Mouse (Mus musculus): Measurements from ENCODE around the gene Megf9. TPM values are rescaled to one million over a fixed set of nuclear protein-coding genes. Genes with fewer than 3 reads are reported as not detected.

Gene Megf9
- polyA plus RNA-seq (2012; rRNA removed) = 8.9 and 9.8 TPM in 2 replicates

- H3K27me3 ChIP-seq (replicated peaks; ENCODE audit: control insufficient read depth, insufficient read depth, low read length) = no peaks in the 10 kb centered on the region
- peak within 1 kb of the TSS; percentile 70 for H3K4me3 ChIP-seq (ENCODE audit: insufficient read depth, low read depth, low read length)
- H3K27ac ChIP-seq (ENCODE audit: insufficient read depth, low read depth, low read length) = peak within 1 kb of the TSS; percentile 54
- no peaks in the 10 kb centered on the region; the same call in 1 of the 2 replicates for H3K4me1 ChIP-seq (ENCODE audit: control insufficient read depth, insufficient read depth, low read length)
- WGBS = under 1% methylated on average over 45 of the region's 46 CpGs
- H3K36me3 ChIP-seq (ENCODE audit: control insufficient read depth, insufficient read depth, low read length) = no peaks in the 10 kb centered on the region
- TF ChIP-seq POLR2A (IDR thresholded peaks at IDR 0.05; ENCODE audit: low read depth, low read length) (peak; percentile 18), CTCF (conservative IDR thresholded peaks at IDR 0.05; ENCODE audit: insufficient read depth, insufficient read length, low read depth, low read length) (no peak)
- peak; percentile 99 for DNase-seq
Measured at GRCm38 (mm10) chr4:70534891-70535269, at the start of gene Megf9. TSS of gene Megf9 (minus strand) at chr4:70534995.

DNA sequence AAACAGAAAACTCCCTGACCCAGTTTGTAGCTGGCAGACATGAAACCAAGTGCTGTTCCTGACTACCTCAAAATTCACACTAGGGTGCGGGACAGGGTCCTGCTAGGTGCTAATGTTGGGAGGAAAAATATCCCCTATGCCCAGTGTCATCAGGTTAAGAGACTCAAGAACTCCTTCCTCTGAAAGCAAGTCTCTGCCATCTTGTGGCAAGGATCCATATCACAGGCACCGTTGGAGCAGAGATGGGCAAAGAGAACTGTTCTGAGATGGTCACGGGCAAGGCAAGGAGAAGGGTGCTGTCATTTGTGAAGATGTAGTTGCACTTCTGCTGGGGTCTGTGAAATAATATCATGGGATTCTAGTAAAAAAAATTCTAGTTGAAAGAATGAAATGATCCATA is 44.9 kb upstream of the Megf9 start:
- H3K4me3 ChIP-seq (ENCODE audit: insufficient read depth, low read depth, low read length) = no peak overlapping the region
- no peaks in the 10 kb centered on the region for H3K36me3 ChIP-seq (ENCODE audit: control insufficient read depth, insufficient read depth, low read length)
- peak; percentile 66 for TF ChIP-seq CTCF (conservative IDR thresholded peaks at IDR 0.05; ENCODE audit: insufficient read depth, insufficient read length, low read depth, low read length)
- no peak for TF ChIP-seq POLR2A (IDR thresholded peaks at IDR 0.05; ENCODE audit: low read depth, low read length)
- H3K4me1 ChIP-seq (ENCODE audit: control insufficient read depth, insufficient read depth, low read length) = no peaks in the 10 kb centered on the region
- no peaks in the 10 kb centered on the region for H3K27me3 ChIP-seq (replicated peaks; ENCODE audit: control insufficient read depth, insufficient read depth, low read length)
- DNase-seq = peak; percentile 35
- 35% methylated on average over 3 of the region's 3 CpGs for WGBS
- H3K27ac ChIP-seq (ENCODE audit: insufficient read depth, low read depth, low read length) = no peak overlapping the region

DNA sequence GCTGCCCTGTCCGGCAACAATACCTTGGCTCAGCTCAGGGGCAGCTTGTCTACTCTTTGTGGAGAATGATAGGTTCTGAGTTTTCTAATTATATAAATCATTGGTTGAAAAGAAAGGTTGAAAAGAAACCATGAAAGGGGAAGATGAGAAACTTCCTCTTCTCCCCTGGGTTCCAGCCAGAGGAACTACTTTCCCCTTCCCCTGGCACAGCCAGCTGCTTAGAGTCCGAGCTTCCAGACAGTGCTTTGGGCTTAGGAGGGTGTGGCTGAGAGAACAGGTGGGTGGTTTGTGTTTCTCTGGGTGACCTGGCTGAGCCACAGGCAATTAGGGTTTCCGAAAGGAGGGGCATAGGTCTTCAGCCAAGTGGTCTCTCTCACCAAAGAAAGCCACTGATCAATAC is 43.5 kb upstream of the Megf9 start:
- no peak for TF ChIP-seq POLR2A (IDR thresholded peaks at IDR 0.05; ENCODE audit: low read depth, low read length)
- TF ChIP-seq CTCF (conservative IDR thresholded peaks at IDR 0.05; ENCODE audit: insufficient read depth, insufficient read length, low read depth, low read length) = no peak
- 79% methylated on average over 3 of the region's 3 CpGs for WGBS
- Histone ChIP-seq H3K4me3 (ENCODE audit: insufficient read depth, low read depth, low read length) (no peak overlapping the region), H3K4me1 (ENCODE audit: control insufficient read depth, insufficient read depth, low read length) (no peaks in the 10 kb centered on the region), H3K27me3 (replicated peaks; ENCODE audit: control insufficient read depth, insufficient read depth, low read length) (no peaks in the 10 kb centered on the region), H3K27ac (ENCODE audit: insufficient read depth, low read depth, low read length) (no peak overlapping the region), H3K36me3 (ENCODE audit: control insufficient read depth, insufficient read depth, low read length) (no peaks in the 10 kb centered on the region)
- DNase-seq = no peak

- no peaks in the 10 kb centered on the region for H3K4me1 ChIP-seq (ENCODE audit: control insufficient read depth, insufficient read depth, low read length)
- no peak for DNase-seq
- H3K27me3 ChIP-seq (replicated peaks; ENCODE audit: control insufficient read depth, insufficient read depth, low read length) = no peaks in the 10 kb centered on the region
- no peak overlapping the region for H3K27ac ChIP-seq (ENCODE audit: insufficient read depth, low read depth, low read length)
- no peaks in the 10 kb centered on the region for H3K36me3 ChIP-seq (ENCODE audit: control insufficient read depth, insufficient read depth, low read length)
- no peak overlapping the region for H3K4me3 ChIP-seq (ENCODE audit: insufficient read depth, low read depth, low read length)
- TF ChIP-seq POLR2A (IDR thresholded peaks at IDR 0.05; ENCODE audit: low read depth, low read length) = no peak
- no peak for TF ChIP-seq CTCF (conservative IDR thresholded peaks at IDR 0.05; ENCODE audit: insufficient read depth, insufficient read length, low read depth, low read length)
Measured at GRCm38 (mm10) chr4:70576096-70576495, 41.3 kb upstream of the Megf9 start.

DNA sequence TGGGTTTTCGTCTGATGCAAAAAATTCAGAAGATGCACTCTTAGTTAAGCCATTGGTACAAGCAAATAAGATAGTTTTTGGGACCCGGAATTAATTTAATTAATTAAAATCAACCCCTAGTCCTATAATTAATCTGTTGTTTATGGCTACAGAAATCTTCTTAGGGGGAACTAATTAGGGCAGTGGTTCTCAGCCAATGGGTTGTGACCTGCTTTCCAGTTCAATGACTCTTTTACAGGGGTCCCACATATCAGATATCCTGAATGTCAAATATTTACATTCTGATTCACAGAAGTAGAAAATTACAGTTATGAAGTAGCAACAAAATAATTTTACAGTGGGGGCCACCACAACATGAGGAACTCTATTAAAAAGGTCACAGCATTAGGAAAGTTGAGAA is 39.1 kb upstream of the Megf9 start:
- H3K36me3 ChIP-seq (ENCODE audit: control insufficient read depth, insufficient read depth, low read length) = no peaks in the 10 kb centered on the region
- 67% methylated on average over 2 of the region's 2 CpGs for WGBS
- DNase-seq = no peak
- H3K4me3 ChIP-seq (ENCODE audit: insufficient read depth, low read depth, low read length) = no peak overlapping the region
- H3K27me3 ChIP-seq (replicated peaks; ENCODE audit: control insufficient read depth, insufficient read depth, low read length) = no peaks in the 10 kb centered on the region
- no peak overlapping the region for H3K27ac ChIP-seq (ENCODE audit: insufficient read depth, low read depth, low read length)
- TF ChIP-seq POLR2A (IDR thresholded peaks at IDR 0.05; ENCODE audit: low read depth, low read length) (no peak), CTCF (conservative IDR thresholded peaks at IDR 0.05; ENCODE audit: insufficient read depth, insufficient read length, low read depth, low read length) (no peak)
- no peaks in the 10 kb centered on the region for H3K4me1 ChIP-seq (ENCODE audit: control insufficient read depth, insufficient read depth, low read length)

DNA sequence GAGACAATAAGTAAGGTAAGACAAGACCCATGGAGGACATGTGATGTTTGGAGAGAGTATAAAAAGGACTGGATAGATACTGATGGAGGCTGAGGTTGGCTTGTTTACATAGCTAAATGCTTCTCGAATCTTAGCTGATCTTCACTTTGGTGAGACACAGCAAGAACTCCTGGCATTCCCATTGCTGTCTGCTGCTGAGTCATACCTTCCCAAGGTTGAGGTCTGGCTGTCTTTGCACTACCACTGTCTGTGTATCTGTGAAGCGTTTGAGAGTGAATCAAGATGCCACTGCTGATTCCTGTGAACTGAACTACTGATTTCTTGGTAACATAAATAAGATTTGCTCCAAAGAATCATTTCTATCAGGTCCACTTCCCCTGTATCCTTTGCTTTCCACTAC is 19.1 kb upstream of the Megf9 start:
- H3K27ac ChIP-seq (ENCODE audit: insufficient read depth, low read depth, low read length) = no peak overlapping the region
- no peak overlapping the region for H3K4me3 ChIP-seq (ENCODE audit: insufficient read depth, low read depth, low read length)
- no peaks in the 10 kb centered on the region for H3K27me3 ChIP-seq (replicated peaks; ENCODE audit: control insufficient read depth, insufficient read depth, low read length)
- H3K4me1 ChIP-seq (ENCODE audit: control insufficient read depth, insufficient read depth, low read length) = no peaks in the 10 kb centered on the region
- no peak for DNase-seq
- no peaks in the 10 kb centered on the region for H3K36me3 ChIP-seq (ENCODE audit: control insufficient read depth, insufficient read depth, low read length)
- no peak for TF ChIP-seq POLR2A (IDR thresholded peaks at IDR 0.05; ENCODE audit: low read depth, low read length)
- no peak for TF ChIP-seq CTCF (conservative IDR thresholded peaks at IDR 0.05; ENCODE audit: insufficient read depth, insufficient read length, low read depth, low read length)
- WGBS = 66% methylated on average over 2 of the region's 2 CpGs

- no peak for TF ChIP-seq CTCF (conservative IDR thresholded peaks at IDR 0.05; ENCODE audit: insufficient read depth, insufficient read length, low read depth, low read length)
- no peak for TF ChIP-seq POLR2A (IDR thresholded peaks at IDR 0.05; ENCODE audit: low read depth, low read length)
- WGBS = 65% methylated on average over 5 of the region's 5 CpGs
- Histone ChIP-seq H3K4me1 (ENCODE audit: control insufficient read depth, insufficient read depth, low read length) (no peaks in the 10 kb centered on the region), H3K36me3 (ENCODE audit: control insufficient read depth, insufficient read depth, low read length) (no peaks in the 10 kb centered on the region), H3K27ac (ENCODE audit: insufficient read depth, low read depth, low read length) (no peak overlapping the region), H3K27me3 (replicated peaks; ENCODE audit: control insufficient read depth, insufficient read depth, low read length) (no peaks in the 10 kb centered on the region), H3K4me3 (ENCODE audit: insufficient read depth, low read depth, low read length) (no peak overlapping the region)
- DNase-seq = peak; percentile 7
Measured at GRCm38 (mm10) chr4:70553230-70553797, 18.5 kb upstream of the Megf9 start.

Measured in kidney, adult 2 months (tissue).